Mouse (Mus musculus) retina, adult 2 months (tissue): ENCODE data around the gene C77080.

Experiments
- DNase-seq: peaks from one replicate; pipeline ENCODE4 v3.0.0-alpha.2; 2012; ENCODE audit warnings: low read depth, low spot score

Gene C77080

DNA sequence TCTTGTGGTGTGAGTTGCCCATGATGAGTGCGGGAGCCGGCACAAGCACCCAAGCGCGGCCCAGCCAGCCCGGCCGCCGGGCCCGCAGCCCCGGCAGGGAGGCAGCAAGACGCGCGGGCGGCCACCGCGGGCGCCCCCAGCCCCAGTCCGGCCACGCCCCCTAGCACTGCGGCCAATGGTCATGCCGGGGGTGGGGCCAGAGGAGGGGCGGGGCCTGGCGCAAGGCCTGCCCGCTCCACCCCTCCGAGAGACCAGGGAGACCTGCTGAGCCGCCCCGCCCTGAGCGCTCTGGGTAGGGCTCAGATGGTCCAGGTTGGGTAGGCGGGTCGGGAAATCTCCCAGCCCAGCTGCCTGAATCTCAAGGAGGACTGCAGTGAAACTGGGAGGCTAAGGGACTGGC, 22.1 kb downstream of the C77080 start:
- peak; percentile 42 for DNase-seq

DNA sequence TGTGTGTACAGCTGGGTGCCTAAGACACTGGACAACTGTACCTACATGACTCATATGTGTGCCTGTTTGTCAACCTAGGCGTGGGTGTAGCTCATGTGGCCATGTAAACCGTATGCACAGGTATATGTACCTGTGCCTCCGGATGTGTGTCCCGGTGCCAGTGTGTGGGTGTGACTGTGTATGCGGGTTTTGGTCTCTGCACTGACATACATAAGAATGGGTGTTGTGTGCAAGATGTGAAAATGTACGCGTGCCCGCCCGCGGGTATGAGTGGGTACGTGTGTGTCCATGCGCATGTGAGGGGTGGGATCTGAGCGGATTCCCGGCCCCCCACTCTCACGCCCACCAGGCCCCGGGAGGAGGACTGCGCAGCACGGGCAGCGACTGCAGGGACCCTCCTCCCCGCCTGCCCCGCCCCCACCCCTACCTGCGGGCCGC, 22.6 kb downstream of the C77080 start:
- DNase-seq = no peak

DNA sequence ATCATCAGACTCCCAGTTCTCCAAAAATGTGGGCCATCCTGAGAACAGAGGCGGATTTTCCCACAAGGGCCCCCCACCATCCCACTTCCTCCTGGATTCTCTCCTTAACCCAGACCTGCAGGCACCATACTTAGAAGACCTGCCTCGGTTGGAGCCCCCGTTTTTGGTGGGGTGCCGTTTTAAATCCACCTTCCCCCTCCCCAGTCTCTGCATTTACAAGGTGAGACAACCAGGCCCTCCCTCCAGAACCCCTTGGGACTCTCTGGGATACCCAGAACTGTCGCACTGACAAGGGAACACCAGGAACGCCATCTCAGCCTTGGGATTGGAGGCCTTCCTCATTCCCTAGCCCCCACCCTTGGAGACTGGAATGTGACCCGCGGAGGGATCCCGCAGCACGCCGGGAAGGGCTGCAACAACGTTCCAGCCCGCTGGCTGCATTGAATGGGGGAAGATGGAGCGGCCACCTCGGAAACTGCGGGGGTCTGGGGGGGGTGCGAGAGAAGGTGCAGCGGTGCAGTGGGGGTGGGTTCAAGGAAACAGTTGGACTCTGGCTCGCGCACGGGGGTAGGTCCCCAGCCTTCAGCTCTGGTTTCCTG, 23.3 kb downstream of the C77080 start:
- DNase-seq = no peak

DNA sequence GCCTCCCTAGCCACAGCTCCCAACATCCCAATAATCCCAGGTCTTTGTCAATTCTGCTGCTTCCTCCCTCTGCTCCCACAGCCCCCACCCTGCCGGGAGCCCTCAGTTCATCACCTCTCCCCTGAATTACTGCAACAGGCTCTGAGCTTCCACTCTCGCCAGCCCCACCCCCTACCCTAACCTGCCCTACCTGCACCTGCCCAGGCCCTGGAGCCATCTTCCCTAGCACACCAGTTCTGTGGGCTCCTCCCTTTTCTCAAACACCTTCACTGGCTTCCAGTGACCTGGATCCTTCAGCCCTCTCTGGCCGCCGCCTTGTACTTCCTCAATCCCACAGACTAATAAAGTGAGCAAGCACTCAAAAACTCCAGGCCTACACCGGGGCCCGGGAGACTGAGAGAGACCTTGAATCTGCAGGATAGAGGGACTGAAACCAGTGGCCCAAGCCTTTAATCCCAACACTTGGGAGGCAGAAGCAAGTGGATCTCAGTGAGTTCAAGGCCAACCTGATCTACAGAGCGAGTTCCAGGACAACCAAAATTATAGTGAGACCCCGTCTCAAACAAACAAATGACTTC, 24.9 kb downstream of the C77080 start:
- no peak for DNase-seq

DNA sequence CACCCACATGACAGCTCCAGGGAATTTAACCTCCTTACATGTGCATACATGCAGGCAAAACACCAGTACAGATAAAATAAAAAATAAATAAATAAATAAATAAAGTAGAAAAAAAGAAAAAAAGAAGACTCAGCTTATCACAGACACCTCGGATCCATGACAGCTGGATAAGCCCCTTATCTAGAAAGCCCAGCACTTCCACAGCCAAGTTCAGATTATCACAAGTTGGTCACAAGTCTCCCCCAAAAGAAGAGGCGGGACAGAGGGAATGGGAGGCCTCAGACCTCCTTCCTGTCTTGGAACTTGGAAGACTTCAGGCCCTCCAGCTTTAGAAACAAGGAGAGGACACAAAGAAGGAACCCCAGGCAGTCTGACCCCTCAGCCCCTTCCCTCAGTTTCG, 26.1 kb downstream of the C77080 start:
- DNase-seq = no peak

DNA sequence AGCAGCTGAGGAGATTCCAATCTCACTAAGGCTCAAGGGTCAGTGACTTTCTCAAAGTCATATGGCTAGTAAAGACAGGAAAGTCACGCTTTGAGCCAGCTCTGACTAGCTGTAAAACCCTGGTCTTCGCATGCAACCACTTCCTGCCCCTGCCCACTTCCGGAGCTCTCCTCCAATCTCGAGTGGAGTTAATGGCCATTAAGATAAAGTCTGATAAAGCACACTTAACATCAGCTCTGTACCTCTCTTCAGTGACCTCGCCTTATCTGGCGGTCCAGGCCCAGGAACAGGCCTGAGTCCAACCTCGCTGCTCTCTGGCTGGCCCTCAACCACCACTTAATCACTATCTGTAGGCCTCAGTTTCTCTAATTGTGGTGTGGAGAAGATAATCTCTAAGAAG, 26.7 kb downstream of the C77080 start:
- DNase-seq = no peak

DNA sequence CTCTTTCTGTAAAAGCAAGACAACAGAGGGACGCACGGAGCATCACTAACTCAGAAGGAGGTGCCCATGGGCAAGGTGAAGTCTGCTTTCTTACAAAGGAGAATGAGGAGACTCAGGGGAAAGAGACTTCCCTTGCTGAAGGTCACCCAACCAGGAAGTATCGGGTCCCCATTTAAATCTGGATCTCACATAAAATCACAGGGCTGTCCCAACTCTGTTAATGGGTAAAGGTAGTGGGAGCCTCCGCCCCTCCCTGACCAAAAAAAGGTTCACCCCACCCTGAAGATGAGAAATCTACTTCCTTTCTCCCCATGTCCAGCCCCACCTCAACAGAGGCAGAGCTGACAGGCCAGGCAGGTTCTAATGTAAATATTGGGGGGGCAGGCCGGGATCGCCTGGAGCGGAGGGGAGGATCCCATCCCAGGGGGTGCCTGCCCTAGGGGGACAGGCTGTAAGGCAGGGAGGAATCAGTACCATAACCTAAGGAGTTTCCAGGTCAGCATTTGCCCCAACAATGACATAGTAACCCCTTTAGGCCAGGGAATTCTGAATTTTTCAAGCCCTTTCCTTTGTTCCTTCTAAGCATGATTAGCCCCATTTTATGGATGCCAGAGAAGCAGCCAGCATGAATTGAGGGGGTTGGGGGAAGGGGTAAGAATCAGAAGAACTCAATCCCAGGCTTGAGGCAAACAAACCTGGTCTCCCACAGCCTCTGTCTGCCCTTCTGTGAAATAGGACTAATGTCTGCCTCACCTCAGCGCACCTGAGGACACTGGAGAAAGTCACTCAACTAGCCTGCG, 28.4 kb downstream of the C77080 start:
- DNase-seq = no peak

DNA sequence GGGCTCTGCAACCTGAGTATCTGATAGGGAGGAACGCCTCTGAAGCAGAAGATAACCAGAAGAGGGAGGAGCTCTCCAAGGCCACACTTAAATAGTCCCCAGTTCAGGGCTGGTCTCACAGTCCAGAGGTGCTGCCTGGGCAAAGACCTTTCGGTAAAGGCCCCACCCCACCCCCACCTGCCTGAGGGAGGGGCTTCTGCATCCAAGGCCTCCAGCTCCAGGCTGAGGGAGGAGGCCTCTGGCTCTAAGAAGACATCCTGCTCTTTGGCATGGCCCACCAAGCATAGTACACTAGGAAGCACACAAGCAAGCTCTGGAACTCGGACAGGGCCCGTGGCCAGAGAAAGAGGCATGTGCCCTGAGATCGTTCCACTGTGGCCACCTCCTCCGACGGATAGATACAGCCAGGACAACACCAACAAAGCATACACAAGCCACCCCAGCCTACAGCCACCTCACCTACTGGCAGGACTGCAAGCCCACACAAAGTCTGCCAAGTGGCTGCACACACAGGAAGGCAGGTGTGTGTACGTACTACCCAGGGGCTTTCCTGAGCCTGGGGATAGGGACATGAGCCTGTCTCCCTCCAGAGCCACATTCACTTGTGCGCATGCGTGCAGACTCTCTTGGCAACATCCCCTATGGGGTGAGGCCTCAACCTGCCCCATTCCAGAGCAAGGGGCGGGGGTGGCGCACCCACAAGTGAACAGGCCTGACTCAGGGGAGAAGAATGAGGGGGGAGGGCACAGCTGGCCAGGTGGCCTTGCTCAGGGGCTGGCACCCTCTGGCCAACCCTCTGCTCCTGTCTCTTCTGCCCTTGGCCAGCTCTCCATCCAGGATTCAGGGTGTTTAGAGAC, 29.4 kb downstream of the C77080 start:
- DNase-seq = no peak

DNA sequence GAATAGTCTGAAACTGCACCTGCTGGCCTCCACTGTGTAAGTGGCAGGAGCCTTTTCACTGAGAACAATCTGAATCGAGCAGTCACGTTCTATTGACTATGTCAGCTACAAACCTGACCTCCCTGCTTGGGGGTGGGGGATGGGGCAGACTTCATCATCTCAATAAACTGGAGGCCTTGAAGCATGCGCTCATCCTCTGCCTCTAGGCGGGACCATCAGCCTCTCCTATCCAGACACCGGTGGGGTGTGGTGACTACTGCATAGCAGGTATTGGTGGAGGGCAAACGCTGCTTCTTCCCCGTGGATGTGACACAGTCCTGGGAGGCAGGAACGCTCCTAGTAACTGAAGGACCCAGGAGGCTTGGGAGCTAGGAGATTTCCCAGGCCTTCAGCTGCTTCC, 30.3 kb downstream of the C77080 start:
- DNase-seq = no peak

DNA sequence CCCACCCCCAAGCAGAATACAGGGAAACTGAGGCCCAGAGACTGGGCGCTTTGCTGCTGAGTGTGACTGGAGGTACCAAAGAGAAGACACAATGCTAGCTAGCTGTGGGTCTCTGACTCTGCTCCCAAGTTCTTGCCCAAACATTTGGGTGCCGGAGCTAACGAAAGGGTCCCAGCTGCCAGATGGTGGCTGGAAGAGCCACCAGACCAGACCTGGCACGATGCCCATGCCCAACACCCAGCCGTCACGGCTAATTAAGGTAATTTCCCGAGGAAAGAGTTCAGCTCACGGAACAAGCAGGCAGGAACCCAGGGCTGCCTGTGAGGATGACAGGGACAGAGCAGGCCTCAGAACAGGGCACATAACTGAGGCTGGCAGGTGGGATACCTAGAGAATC, 33.2 kb downstream of the C77080 start:
- no peak for DNase-seq

DNA sequence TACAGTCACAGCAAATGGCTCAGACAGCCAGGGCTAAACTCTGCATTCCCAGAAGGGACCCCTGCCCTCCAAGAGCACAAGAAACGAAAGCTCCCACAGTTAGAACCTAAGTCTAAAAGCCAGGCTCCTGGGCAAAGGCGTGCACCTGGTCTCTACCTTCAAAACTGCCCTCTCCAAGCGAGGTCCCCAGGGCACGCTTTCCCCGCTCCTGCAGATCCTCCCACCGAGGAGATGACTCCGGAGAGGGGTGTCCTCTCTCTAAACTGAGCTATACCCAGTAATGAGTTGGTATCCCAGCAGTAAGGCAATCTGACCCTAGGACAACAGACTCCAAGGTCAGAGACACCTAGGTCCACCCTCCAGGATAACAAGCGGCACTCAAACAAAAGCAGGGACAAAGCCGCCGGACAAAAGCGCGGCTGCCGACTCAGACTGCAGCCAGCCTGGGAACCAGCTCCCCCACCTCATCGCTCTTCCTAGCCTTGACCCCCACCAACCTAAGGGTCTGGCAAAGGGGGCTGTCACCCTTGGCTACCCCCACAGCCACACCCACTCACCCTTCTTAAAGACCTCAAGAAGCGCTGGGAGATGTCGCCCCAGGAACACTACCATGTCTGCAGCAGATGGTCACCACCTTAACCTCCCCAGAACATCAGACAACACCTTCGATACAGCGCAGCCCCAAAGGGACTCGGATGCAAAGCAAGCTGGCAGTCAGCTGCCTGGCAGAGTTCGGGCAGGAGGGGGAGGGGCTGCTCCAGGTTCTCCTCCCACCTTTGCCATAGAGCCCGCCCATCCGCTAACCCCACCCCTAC, 33.8 kb downstream of the C77080 start:
- DNase-seq = no peak

DNA sequence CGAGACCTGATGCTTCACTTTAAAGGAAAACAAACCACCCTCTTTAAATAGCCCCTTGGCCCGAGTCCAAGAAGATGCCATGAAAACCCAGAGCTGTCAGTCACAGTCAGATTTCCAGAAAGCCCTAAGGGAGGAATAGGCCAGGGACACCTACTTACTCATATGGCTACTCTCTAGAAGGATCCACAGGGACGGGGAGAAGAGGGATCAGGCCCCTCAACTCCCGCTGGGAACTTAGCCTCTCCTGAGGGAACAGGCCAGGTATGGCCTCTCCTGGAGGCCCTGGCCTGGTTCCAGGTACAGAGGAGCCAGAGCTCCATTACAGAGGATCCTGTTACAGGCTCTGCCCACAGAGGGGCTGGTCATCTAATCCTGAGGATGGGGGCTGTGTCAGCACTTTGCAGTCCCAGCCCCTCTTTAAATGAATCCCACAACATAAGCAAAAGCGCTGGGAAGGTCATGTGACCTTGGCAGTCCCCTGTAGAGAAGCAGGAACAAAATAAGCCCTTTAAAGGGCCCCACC, 34.7 kb downstream of the C77080 start:
- no peak for DNase-seq

DNA sequence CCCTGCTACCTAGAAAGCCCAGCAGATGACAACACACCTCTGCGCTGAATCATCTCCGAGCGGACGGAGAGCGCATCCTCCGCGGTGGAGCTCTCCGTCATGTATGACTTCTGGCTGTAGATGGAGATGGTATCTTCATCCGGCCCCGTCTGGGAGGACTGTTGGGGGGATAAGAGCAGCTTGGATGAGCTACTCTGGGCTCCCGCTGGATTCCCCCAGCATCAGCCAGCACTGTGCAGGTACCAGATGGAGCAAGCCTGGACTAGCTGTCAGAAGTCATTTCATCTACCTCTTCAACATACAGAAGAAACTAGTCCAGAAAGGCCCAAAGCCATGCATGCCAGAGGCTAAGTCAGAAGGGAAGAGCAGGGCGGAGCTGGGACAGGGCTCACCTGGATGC, 35.9 kb downstream of the C77080 start:
- DNase-seq = no peak

DNA sequence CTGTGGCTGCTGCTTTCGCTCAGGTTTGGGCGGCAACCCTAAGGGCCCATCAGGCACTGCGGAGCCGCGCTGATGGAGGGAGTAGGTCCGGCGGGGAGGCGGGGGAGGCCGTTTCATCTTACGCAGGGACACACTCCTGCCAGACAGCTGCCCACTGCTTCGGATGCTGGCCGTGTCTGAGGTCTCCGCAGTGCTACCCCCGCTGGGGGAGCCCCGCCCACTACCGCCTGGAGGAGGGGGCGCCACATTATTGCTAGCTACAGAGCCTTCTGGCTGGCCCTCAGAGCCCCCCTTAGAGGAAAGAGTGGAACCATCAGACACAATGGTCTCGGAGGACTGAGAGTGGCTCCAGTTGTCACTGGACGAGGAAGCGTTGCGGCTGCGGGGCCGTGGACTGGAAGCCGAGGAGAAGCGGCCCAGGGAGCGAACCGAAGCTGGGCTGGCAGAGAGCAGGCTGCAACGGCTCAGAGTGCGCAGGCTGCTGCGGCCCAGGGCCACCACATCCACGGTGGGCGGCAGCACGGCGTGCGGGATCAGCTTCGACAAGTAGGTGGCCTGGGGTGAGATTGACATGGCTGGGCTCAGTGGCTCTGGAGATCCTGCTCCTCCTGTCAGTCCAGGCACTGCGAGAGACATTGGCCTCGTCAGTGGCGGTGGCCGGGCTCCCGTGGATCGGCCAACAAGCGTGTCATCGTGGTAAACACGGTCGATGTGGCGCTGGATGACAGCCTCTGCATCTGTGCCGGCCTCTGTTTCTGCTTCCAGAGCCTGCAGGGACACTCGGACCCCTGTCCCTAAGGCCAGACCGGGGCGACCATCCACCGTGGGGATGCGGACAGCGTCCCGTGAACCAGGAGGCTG, 37.6 kb downstream of the C77080 start:
- no peak for DNase-seq

DNA sequence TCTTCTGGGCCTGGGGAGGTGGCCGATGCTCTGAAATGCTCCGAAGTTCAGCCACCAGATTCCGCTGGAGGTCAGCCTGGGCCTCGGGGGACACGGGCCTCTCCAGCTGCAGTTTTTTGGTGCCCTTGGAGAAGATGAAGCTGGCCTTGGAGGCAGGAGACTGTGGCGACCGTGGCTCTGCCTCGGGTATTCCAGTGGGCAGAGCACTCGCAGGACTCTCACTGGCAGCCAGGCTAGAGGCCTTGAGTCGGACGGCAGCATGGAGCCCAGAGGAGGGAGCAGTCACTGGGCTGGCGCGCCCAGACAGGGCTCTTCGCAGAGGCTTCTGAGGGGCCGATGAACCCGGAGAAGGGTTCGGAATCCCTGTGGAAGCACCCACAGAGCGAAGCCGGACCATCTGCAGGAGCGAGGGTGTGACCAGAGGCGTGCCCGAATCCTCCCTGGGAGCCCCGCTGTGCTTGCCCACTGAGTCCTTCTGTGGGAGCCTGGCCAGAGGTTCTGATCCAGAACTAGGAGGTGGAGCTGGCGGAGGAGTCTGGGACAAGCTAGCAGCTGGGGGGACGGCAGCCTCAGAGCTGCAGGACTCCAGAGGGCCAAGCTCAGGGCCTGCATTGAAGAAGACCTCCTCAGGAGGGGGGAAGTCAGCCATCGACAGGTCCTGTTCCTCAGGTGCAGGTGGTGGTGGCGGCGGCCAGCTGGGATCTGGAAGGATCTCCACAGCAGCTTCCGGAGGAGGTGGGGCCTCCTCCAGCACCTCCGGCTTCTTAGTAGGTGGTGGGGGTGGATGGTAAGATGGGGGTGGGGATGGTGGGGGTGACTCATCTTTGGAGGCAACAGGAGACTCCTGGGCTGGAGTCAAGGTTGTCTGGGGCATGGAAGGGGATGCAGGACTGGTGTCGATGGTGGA, 38.9 kb downstream of the C77080 start:
- no peak for DNase-seq

DNA sequence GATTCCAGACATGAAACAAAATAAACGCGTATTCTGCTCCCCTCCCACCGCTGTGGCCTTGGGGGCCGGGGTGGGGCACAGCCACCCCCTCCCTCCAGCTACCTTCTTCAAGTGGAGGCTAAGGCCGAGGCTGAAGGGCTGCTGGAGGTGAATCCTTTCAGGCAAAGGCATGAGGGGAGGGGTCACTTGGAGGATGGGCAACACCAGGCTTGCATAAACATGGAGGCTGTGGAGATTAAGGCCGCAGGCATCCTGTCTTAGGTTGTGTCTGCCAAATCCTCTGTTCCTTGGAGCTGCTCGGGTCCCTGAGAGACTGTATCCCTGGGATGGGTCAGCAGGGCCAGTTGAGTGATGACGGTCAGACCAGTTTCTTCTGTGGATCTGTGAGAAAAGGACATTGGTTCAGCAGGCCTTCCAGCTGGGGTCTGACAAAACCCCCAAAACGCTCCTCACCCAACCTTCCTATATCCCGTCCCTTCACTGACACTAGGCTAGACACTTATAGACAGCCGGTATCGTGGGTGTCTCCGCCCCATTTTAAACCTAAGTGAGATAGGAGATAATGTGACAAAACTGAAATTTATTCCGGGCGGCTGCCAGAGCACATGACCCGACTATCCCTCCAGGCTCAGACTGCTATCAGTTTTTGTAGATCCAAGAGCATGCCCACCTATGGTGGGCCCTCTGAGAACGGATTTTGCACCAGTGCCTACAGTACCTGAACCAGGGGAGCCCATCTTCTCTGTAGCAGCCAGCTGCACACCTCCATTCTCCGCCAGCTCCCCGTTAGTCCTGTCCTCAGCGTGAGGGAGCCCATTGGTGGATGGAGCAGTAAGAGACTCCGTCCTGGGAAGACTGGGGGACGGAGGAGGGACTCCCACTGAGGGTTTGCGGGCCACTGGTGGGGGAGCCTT, 39.9 kb downstream of the C77080 start:
- no peak for DNase-seq

DNA sequence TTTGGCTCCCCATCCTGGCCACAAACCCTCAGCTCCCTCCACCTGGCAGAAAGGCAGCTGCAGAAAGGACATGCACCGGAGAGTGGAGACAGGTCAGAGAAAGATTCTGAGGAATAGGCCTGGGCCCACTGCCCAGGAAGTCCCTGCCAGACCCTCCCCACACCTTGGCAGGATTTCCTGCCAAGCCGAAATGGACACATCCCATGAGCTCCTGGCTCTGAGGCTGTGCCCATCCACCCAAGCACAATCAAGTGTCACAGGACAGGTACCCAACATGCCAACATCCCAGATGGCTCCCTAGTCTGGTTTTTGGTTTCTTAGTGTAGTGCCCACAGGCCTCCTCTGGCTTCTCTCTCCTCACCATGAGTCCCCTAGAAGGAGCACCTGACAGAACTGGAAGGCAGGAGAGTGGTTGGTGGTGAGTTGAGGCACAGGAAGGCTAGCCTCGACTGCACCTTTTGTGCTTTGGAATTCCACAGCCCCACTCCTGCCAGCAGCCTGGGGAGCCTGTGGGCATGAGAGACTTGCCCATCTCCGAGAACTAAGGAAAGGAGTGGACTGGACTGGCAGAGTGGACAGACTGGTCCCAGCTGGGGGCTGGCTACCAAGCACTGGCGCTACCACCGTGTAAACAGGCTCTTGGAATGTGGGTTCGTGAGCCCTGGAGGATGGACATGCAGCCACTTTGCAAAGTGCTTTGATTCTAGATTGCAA, 40.7 kb downstream of the C77080 start:
- DNase-seq = no peak
